Comparison of ENCODE assay signal across 21 mouse cellular contexts in genomic region chr6:103487199-103487598, GRCm38 (mm10). TPM values are rescaled to one million over a fixed set of nuclear protein-coding genes. Genes with fewer than 3 reads are reported as not detected.
"Had no signal": no experiment of that assay in that cellular context is flagged by ENCODE, and none has a peak within 500 bp of the region (broad histone marks: within the 10 kb centered on the region; RNA-seq: fewer than 3 reads in every experiment).

No protein-coding gene starts in this region.

- DNase-seq: kidney, adult 9 months; kidney, postnatal 14 days; kidney, postnatal 4 days; left cerebral cortex, postnatal 4 days; liver, postnatal 0 days; lung, embryonic 14.5 days; right cerebral cortex, adult 18-20 months; right cerebral cortex, postnatal 14 days; right cerebral cortex, postnatal 4 days; thymus, adult 2 months; thymus, postnatal 14 days; thymus, postnatal 4 days had no signal

- H3K27ac ChIP-seq: limb, embryonic 12.5 days; limb, embryonic 15.5 days; liver, embryonic 14.5 days; macrophage; neural tube, embryonic 12.5 days; neural tube, embryonic 15.5 days; stomach, postnatal 0 days had no signal

- H3K4me2 ChIP-seq: limb, embryonic 12.5 days; limb, embryonic 15.5 days; liver, embryonic 11.5 days; lung, embryonic 14.5 days; neural tube, embryonic 12.5 days; neural tube, embryonic 15.5 days had no signal

- H3K27me3 ChIP-seq: limb, embryonic 12.5 days; limb, embryonic 15.5 days; neural tube, embryonic 12.5 days; neural tube, embryonic 15.5 days had no signal

- H3K9ac ChIP-seq: limb, embryonic 12.5 days; limb, embryonic 15.5 days; liver, embryonic 14.5 days; liver, postnatal 0 days; lung, embryonic 14.5 days; neural tube, embryonic 12.5 days; neural tube, embryonic 15.5 days had no signal

- H3K4me3 ChIP-seq: limb, embryonic 12.5 days; limb, embryonic 15.5 days; neural tube, embryonic 12.5 days; neural tube, embryonic 15.5 days had no signal

- H3K36me3 ChIP-seq: limb, embryonic 12.5 days; limb, embryonic 15.5 days; neural tube, embryonic 12.5 days; neural tube, embryonic 15.5 days had no signal

- H3K4me1 ChIP-seq: limb, embryonic 12.5 days; limb, embryonic 15.5 days; neural tube, embryonic 12.5 days; neural tube, embryonic 15.5 days had no signal

- H3K9me3 ChIP-seq: limb, embryonic 12.5 days; limb, embryonic 15.5 days; neural tube, embryonic 12.5 days; neural tube, embryonic 15.5 days had no signal

- ATAC-seq: liver, postnatal 0 days; lung, postnatal 0 days had no signal

RNA-seq across cellular contexts. Expression of gene Chl1, which starts 23.2 kb away (rescaled TPM):
- polyA plus RNA-seq: liver, postnatal 0 days; macrophage had no signal
